Comparison of ENCODE assay signal across 16 mouse cellular contexts in genomic region chr5:21513363-21513762, GRCm38 (mm10). TPM values are rescaled to one million over a fixed set of nuclear protein-coding genes. Genes with fewer than 3 reads are reported as not detected.
DNase-seq lines count a peak whose midpoint lies in the region; ATAC-seq and TF ChIP-seq lines count a peak whose summit lies in the region.
"Had no signal": no experiment of that assay in that cellular context is flagged by ENCODE, and none has a peak within 500 bp of the region (broad histone marks: within the 10 kb centered on the region; RNA-seq: fewer than 3 reads in every experiment).

No protein-coding gene starts in this region.

- intact Hi-C loops in heart, postnatal 10 days (cut with DNase I) = no loop called here

- DNase-seq in heart, adult 11 months = peak; percentile 88
- no peak for DNase-seq in heart, postnatal 10 days
- DNase-seq in intestine, embryonic 14.5 days (ENCODE audit: low spot score) = no peak
- no peak for DNase-seq in lung, postnatal 36 days
- no peak for DNase-seq in right cerebral cortex, postnatal 10 days (ENCODE audit: low spot score in 2 of 2)
- DNase-seq: cerebellum, adult 9-11 months; kidney, adult 18-20 months; liver, embryonic 13.5 days had no signal

- H3K4me1 ChIP-seq in intestine, embryonic 14.5 days (replicated peaks; ENCODE audit: control insufficient read depth, insufficient read depth, low read length) = peaks cover 14% of the 10 kb centered on the region; the same call in 1 of the 2 replicates
- H3K4me1 ChIP-seq in intestine, postnatal 0 days (replicated peaks; ENCODE audit: control insufficient read depth, insufficient read depth, low read length) = no peaks in the 10 kb centered on the region
- no peaks in the 10 kb centered on the region for H3K4me1 ChIP-seq in lung, embryonic 15.5 days
- H3K4me1 ChIP-seq in stomach, embryonic 15.5 days = no peaks in the 10 kb centered on the region
- H3K4me1 ChIP-seq: forebrain, embryonic 12.5 days; hindbrain, embryonic 13.5 days; liver, embryonic 13.5 days; neural tube, embryonic 15.5 days had no signal

- WGBS in intestine, embryonic 14.5 days = 44% methylated on average over 10 of the region's 10 CpGs
- 47% methylated on average over 10 of the region's 10 CpGs for WGBS in intestine, postnatal 0 days
- WGBS in lung, embryonic 15.5 days = 41% methylated on average over 10 of the region's 10 CpGs
- WGBS in stomach, embryonic 15.5 days = 42% methylated on average over 10 of the region's 10 CpGs

- H3K4me2 ChIP-seq in intestine, embryonic 14.5 days (ENCODE audit: low read length) = no peak overlapping the region
- H3K4me2 ChIP-seq in intestine, postnatal 0 days (replicated peaks; ENCODE audit: low read depth) = no peak overlapping the region
- H3K4me2 ChIP-seq in lung, embryonic 15.5 days = no peak overlapping the region
- H3K4me2 ChIP-seq in stomach, embryonic 15.5 days = no peak overlapping the region
- H3K4me2 ChIP-seq: forebrain, embryonic 12.5 days; hindbrain, embryonic 13.5 days; liver, embryonic 13.5 days; neural tube, embryonic 15.5 days had no signal

- no peaks in the 10 kb centered on the region for H3K9me3 ChIP-seq in intestine, embryonic 14.5 days (ENCODE audit: control insufficient read depth, low read length)
- H3K9me3 ChIP-seq in intestine, postnatal 0 days (ENCODE audit: control insufficient read depth) = no peaks in the 10 kb centered on the region
- no peaks in the 10 kb centered on the region for H3K9me3 ChIP-seq in lung, embryonic 15.5 days
- no peaks in the 10 kb centered on the region for H3K9me3 ChIP-seq in stomach, embryonic 15.5 days
- H3K9me3 ChIP-seq: forebrain, embryonic 12.5 days; hindbrain, embryonic 13.5 days; liver, embryonic 13.5 days; neural tube, embryonic 15.5 days had no signal

- H3K9ac ChIP-seq in intestine, embryonic 14.5 days (ENCODE audit: low read length) = no peak overlapping the region
- no peak overlapping the region for H3K9ac ChIP-seq in intestine, postnatal 0 days (ENCODE audit: low read depth, low read length)
- H3K9ac ChIP-seq in lung, embryonic 15.5 days = no peak overlapping the region
- H3K9ac ChIP-seq in stomach, embryonic 15.5 days = no peak overlapping the region
- H3K9ac ChIP-seq: forebrain, embryonic 12.5 days; hindbrain, embryonic 13.5 days; liver, embryonic 13.5 days; neural tube, embryonic 15.5 days had no signal

- no peak overlapping the region for H3K4me3 ChIP-seq in intestine, embryonic 14.5 days (ENCODE audit: low read depth, low read length)
- no peak overlapping the region for H3K4me3 ChIP-seq in intestine, postnatal 0 days (ENCODE audit: low read depth, low read length)
- no peak overlapping the region for H3K4me3 ChIP-seq in lung, embryonic 15.5 days
- H3K4me3 ChIP-seq in stomach, embryonic 15.5 days (replicated peaks) = no peak overlapping the region
- H3K4me3 ChIP-seq: forebrain, embryonic 12.5 days; hindbrain, embryonic 13.5 days; left cerebral cortex, adult 2 months; liver, embryonic 13.5 days; neural tube, embryonic 15.5 days had no signal

- no peak for ATAC-seq in intestine, embryonic 14.5 days (replicated peaks; ENCODE audit: low FRiP score, low TSS enrichment, low read depth)
- ATAC-seq in intestine, postnatal 0 days = no peak
- ATAC-seq in lung, embryonic 15.5 days (ENCODE audit: borderline replicate concordance, extremely low read depth, low FRiP score, low TSS enrichment) = 0 out of 2 replicates have a peak, but pooled peaks have one; percentile 35
- ATAC-seq in stomach, embryonic 15.5 days (ENCODE audit: insufficient read depth, low FRiP score, low read depth) = no peak

- no peaks in the 10 kb centered on the region for H3K36me3 ChIP-seq in intestine, embryonic 14.5 days (ENCODE audit: control insufficient read depth, insufficient read depth, low read length)
- no peaks in the 10 kb centered on the region for H3K36me3 ChIP-seq in intestine, postnatal 0 days (ENCODE audit: control insufficient read depth, insufficient read depth)
- no peaks in the 10 kb centered on the region for H3K36me3 ChIP-seq in lung, embryonic 15.5 days
- H3K36me3 ChIP-seq in stomach, embryonic 15.5 days = no peaks in the 10 kb centered on the region
- H3K36me3 ChIP-seq: forebrain, embryonic 12.5 days; hindbrain, embryonic 13.5 days; liver, embryonic 13.5 days; neural tube, embryonic 15.5 days had no signal

- H3K27ac ChIP-seq in intestine, embryonic 14.5 days (ENCODE audit: low read depth) = peak overlapping the region; percentile 75; the same call in 1 of the 2 replicates
- H3K27ac ChIP-seq in intestine, postnatal 0 days (ENCODE audit: low read depth, low read length) = no peak overlapping the region
- no peak overlapping the region for H3K27ac ChIP-seq in lung, embryonic 15.5 days
- H3K27ac ChIP-seq in stomach, embryonic 15.5 days = peak overlapping the region; percentile 51
- H3K27ac ChIP-seq: forebrain, embryonic 12.5 days; hindbrain, embryonic 13.5 days; left cerebral cortex, adult 2 months; liver, embryonic 13.5 days; neural tube, embryonic 15.5 days had no signal

- H3K27me3 ChIP-seq in intestine, embryonic 14.5 days (replicated peaks; ENCODE audit: control insufficient read depth, insufficient read depth, low read length) = no peaks in the 10 kb centered on the region
- H3K27me3 ChIP-seq in intestine, postnatal 0 days (replicated peaks; ENCODE audit: control insufficient read depth, insufficient read depth, low read length) = no peaks in the 10 kb centered on the region
- H3K27me3 ChIP-seq in lung, embryonic 15.5 days = no peaks in the 10 kb centered on the region
- H3K27me3 ChIP-seq in stomach, embryonic 15.5 days (replicated peaks) = no peaks in the 10 kb centered on the region
- H3K27me3 ChIP-seq: CH12.LX; forebrain, embryonic 12.5 days; hindbrain, embryonic 13.5 days; liver, embryonic 13.5 days; neural tube, embryonic 15.5 days had no signal

- no peak for TF ChIP-seq CTCF in intestine, postnatal 0 days (IDR thresholded peaks at IDR 0.05; ENCODE audit: low read depth)

RNA-seq across cellular contexts. Expression of gene Lrrc17, which starts 30.0 kb away (rescaled TPM):
- 10 to 100 TPM; 13.4 to 14.7 TPM for total RNA-seq in heart, postnatal 10 days (2021)
- polyA plus RNA-seq in intestine, embryonic 14.5 days (2014; fragmentation: Nextera tagmentation; extraction: Ambion mirVana) = 40.2 and 42.5 TPM in 2 replicates
- polyA plus RNA-seq in intestine, postnatal 0 days (2015; fragmentation: Nextera tagmentation; extraction: Ambion mirVana) = 8.2 and 10.3 TPM in 2 replicates
- polyA plus RNA-seq in lung, embryonic 15.5 days (2015; fragmentation: Nextera tagmentation; extraction: Ambion mirVana) = 54.0 and 55.0 TPM in 2 replicates
- 55.3 and 57.7 TPM in 2 replicates for polyA plus RNA-seq in stomach, embryonic 15.5 days (2015; fragmentation: Nextera tagmentation; extraction: Ambion mirVana)
- total RNA-seq: CH12.LX had no signal

Comparison
In these comparisons a context has a peak if more than half of its experiments do, and no peak if none do; other contexts are left out.
1. H3K27ac ChIP-seq: peak in intestine, embryonic 14.5 days (single experiment) and stomach, embryonic 15.5 days (single experiment); none in intestine, postnatal 0 days (single experiment) and lung, embryonic 15.5 days (single experiment).